ENCODE assay signal across 9 mouse cellular contexts in the genomic region with DNA sequence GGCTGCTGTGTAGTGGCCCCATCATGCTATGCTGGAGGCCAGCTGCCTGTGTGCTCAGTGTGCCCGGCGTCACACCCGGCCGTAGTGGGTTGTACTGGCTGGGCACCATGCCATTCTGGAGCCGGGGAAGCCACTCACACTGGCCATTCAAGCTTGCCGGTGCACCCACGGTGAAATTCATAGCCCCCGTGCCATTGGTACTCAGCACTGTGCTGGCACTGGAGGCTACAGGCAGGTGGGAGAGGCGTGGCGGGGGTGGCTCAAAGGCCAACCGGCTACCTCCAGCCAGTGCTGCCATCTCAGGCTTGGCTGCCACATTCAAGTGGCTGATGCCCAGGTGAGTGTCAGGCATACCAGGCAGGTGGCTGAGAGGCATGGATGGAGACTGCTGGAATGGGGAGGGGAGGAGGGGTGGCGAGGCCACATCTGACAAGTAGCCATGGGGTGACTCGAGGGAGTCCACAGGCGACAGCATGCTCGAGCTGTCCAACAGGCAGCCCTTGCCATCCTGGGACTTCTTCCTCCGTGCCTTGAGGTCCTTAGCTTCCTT. TPM values are rescaled to one million over a fixed set of nuclear protein-coding genes. Genes with fewer than 3 reads are reported as not detected.
A peak's percentile ranks its signal among the peaks of the same experiment; 100 is the strongest.
DNase-seq lines count a peak whose midpoint lies in the region; ATAC-seq and TF ChIP-seq lines count a peak whose summit lies in the region.
"Had no signal": no experiment of that assay in that cellular context is flagged by ENCODE, and none has a peak within 500 bp of the region (broad histone marks: within the 10 kb centered on the region; RNA-seq: fewer than 3 reads in every experiment).

No protein-coding gene starts in this region.

- no peaks in the 10 kb centered on the region for H3K27me3 ChIP-seq in E14TG2a.4 (ENCODE audit: insufficient read depth, low read length)
- H3K27me3 ChIP-seq in hindbrain, postnatal 0 days (ENCODE audit: insufficient read depth, low read length), result no peaks in the 10 kb centered on the region
- no peaks in the 10 kb centered on the region for H3K27me3 ChIP-seq in lung, embryonic 15.5 days

- TF ChIP-seq CTCF in E14TG2a.4 (conservative IDR thresholded peaks at IDR 0.05; ENCODE audit: low read length), result no peak
- TF ChIP-seq CTCF in hindbrain, postnatal 0 days (IDR thresholded peaks at IDR 0.05; ENCODE audit: low read depth), result no peak

- H3K36me3 ChIP-seq in E14TG2a.4 (ENCODE audit: insufficient read depth, low read length), result peaks cover 58% of the 10 kb centered on the region
- H3K36me3 ChIP-seq in hindbrain, postnatal 0 days (ENCODE audit: insufficient read depth, low read length), result peaks cover 35% of the 10 kb centered on the region; the same call in 1 of the 2 replicates
- H3K36me3 ChIP-seq in lung, embryonic 15.5 days, result peaks cover 60% of the 10 kb centered on the region

- ATAC-seq in hindbrain, postnatal 0 days, result peak; percentile 16; the same call in 1 of the 2 replicates
- ATAC-seq in lung, embryonic 15.5 days (ENCODE audit: borderline replicate concordance, extremely low read depth, low FRiP score, low TSS enrichment), result peak; percentile 17

- 0 out of 2 replicates have a peak overlapping the region, but pooled peaks have one; percentile 17 for H3K9ac ChIP-seq in hindbrain, postnatal 0 days (replicated peaks; ENCODE audit: low read length)
- H3K9ac ChIP-seq in lung, embryonic 15.5 days, result no peak overlapping the region

- DNase-seq in cerebellum, postnatal 25 days, result peak; percentile 32 to 46
- DNase-seq in cerebellum, adult 9-10 months, result no peak
- DNase-seq in hindbrain, postnatal 0 days (ENCODE audit: low spot score), result peak; percentile 28
- no peak for DNase-seq in spleen, postnatal 10 days (ENCODE audit: low spot score in 2 of 2)
- no peak for DNase-seq in urinary bladder, adult 2 months (ENCODE audit: low spot score)
- DNase-seq in spleen, postnatal 14 days (ENCODE audit: low spot score in 2 of 2), result no peak
- DNase-seq: heart, postnatal 4 days had no signal

- WGBS in hindbrain, postnatal 0 days, result 68% methylated on average over 16 of the region's 16 CpGs
- WGBS in lung, embryonic 15.5 days, result 76% methylated on average over 16 of the region's 16 CpGs

- H3K4me2 ChIP-seq in hindbrain, postnatal 0 days (ENCODE audit: low read depth, low read length), result no peak overlapping the region
- no peak overlapping the region for H3K4me2 ChIP-seq in lung, embryonic 15.5 days

- H3K9me3 ChIP-seq in E14TG2a.4 (ENCODE audit: low read length), result no peaks in the 10 kb centered on the region
- no peaks in the 10 kb centered on the region for H3K9me3 ChIP-seq in hindbrain, postnatal 0 days (ENCODE audit: low read length)
- no peaks in the 10 kb centered on the region for H3K9me3 ChIP-seq in lung, embryonic 15.5 days

- H3K4me3 ChIP-seq in E14TG2a.4 (replicated peaks; ENCODE audit: low read length), result peak overlapping the region; percentile 79
- H3K4me3 ChIP-seq in hindbrain, postnatal 0 days (ENCODE audit: low read length), result no peak overlapping the region
- no peak overlapping the region for H3K4me3 ChIP-seq in lung, embryonic 15.5 days

- H3K4me1 ChIP-seq in E14TG2a.4 (replicated peaks; ENCODE audit: low read depth, low read length), result peaks cover 88% of the 10 kb centered on the region
- no peaks in the 10 kb centered on the region; the same call in 1 of the 2 replicates for H3K4me1 ChIP-seq in hindbrain, postnatal 0 days (ENCODE audit: insufficient read depth, low read length)
- H3K4me1 ChIP-seq in lung, embryonic 15.5 days, result peaks cover 28% of the 10 kb centered on the region

- H3K27ac ChIP-seq in hindbrain, postnatal 0 days, result 0 out of 2 replicates have a peak overlapping the region, but pooled peaks have one; percentile 4
- H3K27ac ChIP-seq in lung, embryonic 15.5 days, result peak overlapping the region; percentile 80

RNA-seq across cellular contexts. Expression of a gene that starts 15.2 kb away (rescaled TPM):
- 60.9 and 89.2 TPM in 2 replicates for total RNA-seq in hindbrain, postnatal 0 days (2014; rRNA removed)
- polyA plus RNA-seq in hindbrain, postnatal 0 days (2015; fragmentation: Nextera tagmentation; extraction: Ambion mirVana), result 9.9 and 10.5 TPM in 2 replicates
- 18.2 and 21.3 TPM in 2 replicates for polyA plus RNA-seq in lung, embryonic 15.5 days (2015; fragmentation: Nextera tagmentation; extraction: Ambion mirVana)
- polyA plus RNA-seq in urinary bladder, adult 2 months (2012; rRNA removed), result 41.7 and 46.3 TPM in 2 replicates

RNA-seq across cellular contexts. Expression of a gene that starts 51.2 kb away (rescaled TPM):
- 30.2 and 40.6 TPM in 2 replicates for total RNA-seq in hindbrain, postnatal 0 days (2014; rRNA removed)
- polyA plus RNA-seq in hindbrain, postnatal 0 days (2015; fragmentation: Nextera tagmentation; extraction: Ambion mirVana), result 16.3 and 17.3 TPM in 2 replicates
- polyA plus RNA-seq in lung, embryonic 15.5 days (2015; fragmentation: Nextera tagmentation; extraction: Ambion mirVana), result 17.3 and 20.3 TPM in 2 replicates
- polyA plus RNA-seq in urinary bladder, adult 2 months (2012; rRNA removed), result 22.2 and 28.0 TPM in 2 replicates

RNA-seq across cellular contexts. Expression of a gene that starts 56.3 kb away (rescaled TPM):
- total RNA-seq in hindbrain, postnatal 0 days (2014; rRNA removed), result 75.2 and 75.9 TPM in 2 replicates
- polyA plus RNA-seq in hindbrain, postnatal 0 days (2015; fragmentation: Nextera tagmentation; extraction: Ambion mirVana), result 9.2 and 10.0 TPM in 2 replicates
- polyA plus RNA-seq in lung, embryonic 15.5 days (2015; fragmentation: Nextera tagmentation; extraction: Ambion mirVana), result 22.1 and 23.9 TPM in 2 replicates
- 21.4 and 33.4 TPM in 2 replicates for polyA plus RNA-seq in urinary bladder, adult 2 months (2012; rRNA removed)

Comparison
In these comparisons a context has a peak if more than half of its experiments do, and no peak if none do; other contexts are left out.
1. DNase-seq: peak in cerebellum, postnatal 25 days (2 of 2) and hindbrain, postnatal 0 days (single experiment); none in cerebellum, adult 9-10 months (single experiment), spleen, postnatal 10 days (0 of 2), urinary bladder, adult 2 months (single experiment) and spleen, postnatal 14 days (0 of 2).